Mouse (Mus musculus) megakaryocyte-erythroid progenitor cell, adult 5 weeks (primary cell): ENCODE data around the gene Olfr638. TPM values are rescaled to one million over a fixed set of nuclear protein-coding genes. Genes with fewer than 3 reads are reported as not detected.

Source experiments
- polyA plus RNA-seq: library from polyadenylated mRNA; stranded (reverse); fragments of >175 nt; gene quantifications from 2 replicates; pipeline ENCODE4 v1.2.3, GENCODE M21; 2012

Gene Olfr638
- not detected in 2 replicates for polyA plus RNA-seq

GRCm38 (mm10) chr7:103998446-103998845 lies at the start of gene Olfr638:
Gene Olfr638 (plus strand): TSS chr7:103998746.

GRCm38 (mm10) chr7:103970852-103971251 lies 27.7 kb upstream of the Olfr638 start, which contains the start of gene Olfr635:
Gene Olfr635 (plus strand): TSS chr7:103971152.

GRCm38 (mm10) chr7:104017203-104017602 lies 18.7 kb downstream of the Olfr638 start, which contains the start of gene Olfr639:
Gene Olfr639 (minus strand): TSS chr7:104017303.

GRCm38 (mm10) chr7:104025473-104025872 lies 26.9 kb downstream of the Olfr638 start, which contains the start of gene Olfr640:
Gene Olfr640 (minus strand): TSS chr7:104025573.

GRCm38 (mm10) chr7:104035145-104035544 lies 36.6 kb downstream of the Olfr638 start, which contains the start of gene Olfr641:
Gene Olfr641 (plus strand): TSS chr7:104035445.

GRCm38 (mm10) chr7:104052566-104052965 lies 54.0 kb downstream of the Olfr638 start, which contains the start of gene Olfr642:
Gene Olfr642 (minus strand): TSS chr7:104052666.

Other genes starting within 250 kb of the Olfr638 start
- not detected in 2 replicates for gene Olfr630, start 241.4 kb upstream of the Olfr638 start, polyA plus RNA-seq
- not detected in 2 replicates for gene Olfr69, start 227.2 kb upstream of the Olfr638 start, polyA plus RNA-seq
- not detected in 2 replicates for gene Olfr68, start 219.0 kb upstream of the Olfr638 start, polyA plus RNA-seq
- gene Olfr67, start 206.9 kb upstream of the Olfr638 start, polyA plus RNA-seq, result not detected in 2 replicates
- 65.8 and 124 TPM in 2 replicates for gene Hbb-bt, start 184.8 kb upstream of the Olfr638 start, polyA plus RNA-seq
- 239 and 618 TPM in 2 replicates for gene Hbb-bs, start 170.7 kb upstream of the Olfr638 start, polyA plus RNA-seq
- not detected in 2 replicates for gene Hbb-bh2, start 158.2 kb upstream of the Olfr638 start, polyA plus RNA-seq
- not detected in 2 replicates for gene Hbb-bh1, start 155.6 kb upstream of the Olfr638 start, polyA plus RNA-seq
- not detected in 2 replicates for gene Hbb-y, start 145.5 kb upstream of the Olfr638 start, polyA plus RNA-seq
- gene Olfr66, start 112.5 kb upstream of the Olfr638 start, polyA plus RNA-seq, result not detected in 2 replicates
- gene Olfr64, start 104.3 kb upstream of the Olfr638 start, polyA plus RNA-seq, result 0.02 TPM in 1 of 2 replicates, not detected in the other
- gene Olfr65, start 95.3 kb upstream of the Olfr638 start, polyA plus RNA-seq, result not detected in 2 replicates
- not detected in 2 replicates for gene Olfr631, start 69.9 kb upstream of the Olfr638 start, polyA plus RNA-seq
- not detected in 2 replicates for gene Olfr632, start 64.4 kb upstream of the Olfr638 start, polyA plus RNA-seq
- not detected in 2 replicates for gene Olfr633, start 54.3 kb upstream of the Olfr638 start, polyA plus RNA-seq
- 0.01 TPM in 1 of 2 replicates, not detected in the other for gene Olfr635, start 27.6 kb upstream of the Olfr638 start, polyA plus RNA-seq
- 0.01 TPM in 1 of 2 replicates, not detected in the other for gene Olfr639, start 18.6 kb downstream of the Olfr638 start, polyA plus RNA-seq
- not detected in 2 replicates for gene Olfr640, start 26.8 kb downstream of the Olfr638 start, polyA plus RNA-seq
- gene Olfr641, start 36.7 kb downstream of the Olfr638 start, polyA plus RNA-seq, result not detected in 2 replicates
- gene Olfr642, start 53.9 kb downstream of the Olfr638 start, polyA plus RNA-seq, result not detected in 2 replicates
- gene 4930516K23Rik, start 62.7 kb downstream of the Olfr638 start, polyA plus RNA-seq, result not detected in 2 replicates
- gene Olfr644, start 73.1 kb downstream of the Olfr638 start, polyA plus RNA-seq, result not detected in 2 replicates
- gene Olfr645, start 86.7 kb downstream of the Olfr638 start, polyA plus RNA-seq, result not detected in 2 replicates
- 0.02 TPM in 1 of 2 replicates, not detected in the other for gene Olfr646, start 106.1 kb downstream of the Olfr638 start, polyA plus RNA-seq
- gene Ubqln5, start 131.1 kb downstream of the Olfr638 start, polyA plus RNA-seq, result 0.03 TPM in 1 of 2 replicates, not detected in the other
- not detected in 2 replicates for gene Olfr643, start 138.7 kb downstream of the Olfr638 start, polyA plus RNA-seq
- not detected in 2 replicates for gene Ubqln3, start 144.5 kb downstream of the Olfr638 start, polyA plus RNA-seq
- gene Ubqlnl, start 151.8 kb downstream of the Olfr638 start, polyA plus RNA-seq, result not detected in 2 replicates
- gene Olfm5, start 166.1 kb downstream of the Olfr638 start, polyA plus RNA-seq, result not detected in 2 replicates
- gene Olfr648, start 184.6 kb downstream of the Olfr638 start, polyA plus RNA-seq, result not detected in 2 replicates
- gene Olfr649, start 197.2 kb downstream of the Olfr638 start, polyA plus RNA-seq, result not detected in 2 replicates
- gene Trim6, start 220.0 kb downstream of the Olfr638 start, polyA plus RNA-seq, result 0.40 and 1.2 TPM in 2 replicates
- gene Trim34a, start 245.7 kb downstream of the Olfr638 start, polyA plus RNA-seq, result 0.38 and 0.74 TPM in 2 replicates